ENCODE assay signal across 8 mouse cellular contexts in the genomic region with DNA sequence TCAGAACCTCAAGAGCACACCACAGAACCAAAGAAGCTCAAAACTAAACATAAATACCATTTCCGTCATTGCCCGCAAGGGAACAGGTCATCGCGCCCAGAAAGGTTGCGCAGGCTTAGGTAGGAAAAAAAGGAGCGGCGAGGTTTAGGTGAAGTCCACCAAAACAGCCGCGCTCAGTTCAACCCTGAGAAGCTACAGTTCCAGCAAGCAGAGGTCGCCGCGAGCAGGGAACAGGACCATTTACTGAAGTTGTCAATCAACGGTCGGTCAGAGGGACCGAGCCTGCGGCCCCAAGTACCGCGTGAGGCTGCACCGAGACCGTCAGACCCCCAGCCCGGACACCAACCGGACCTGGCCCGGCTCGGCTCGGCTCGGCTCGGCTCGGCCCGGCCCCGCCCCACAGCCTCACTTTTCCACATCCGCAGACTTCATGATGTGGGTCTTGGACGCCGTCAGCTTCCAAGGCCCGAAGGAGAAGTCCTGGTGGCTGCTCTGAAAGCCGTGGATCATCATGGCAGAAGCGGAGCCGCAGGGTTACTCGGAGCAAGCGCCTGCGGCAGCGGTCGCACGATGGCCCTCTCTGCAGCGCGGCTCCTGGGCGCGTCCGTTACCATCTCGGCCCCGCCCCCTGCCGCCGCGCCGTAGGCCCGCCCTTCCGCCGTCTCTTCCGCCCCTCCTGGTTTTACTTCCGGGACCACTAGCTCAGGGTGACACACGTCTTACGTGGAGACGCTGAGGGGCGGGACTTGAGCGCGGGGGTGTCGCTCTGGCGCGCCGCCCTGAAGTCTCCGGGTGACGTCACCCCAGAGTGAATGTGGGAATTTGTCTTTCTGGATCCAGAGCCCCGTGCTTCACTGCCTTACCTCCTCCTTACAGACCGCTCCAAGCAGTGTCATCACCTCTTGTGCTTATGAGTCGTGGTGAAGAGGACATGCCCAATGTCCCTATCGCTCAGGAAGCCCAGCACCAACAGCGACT. TPM values are rescaled to one million over a fixed set of nuclear protein-coding genes. Genes with fewer than 3 reads are reported as not detected.
DNase-seq lines count a peak whose midpoint lies in the region; ATAC-seq and TF ChIP-seq lines count a peak whose summit lies in the region.

A gene (minus strand): TSS at position 676 of the 978 bp plus-strand sequence.

- TF ChIP-seq EP300 in heart, postnatal 0 days (IDR thresholded peaks at IDR 0.05; ENCODE audit: low read depth) = 0 out of 2 replicates have a peak, but pooled peaks have one; percentile 37

- TF ChIP-seq CTCF in E14TG2a.4 (conservative IDR thresholded peaks at IDR 0.05; ENCODE audit: low read length) = no peak
- no peak for TF ChIP-seq CTCF in heart, postnatal 0 days (IDR thresholded peaks at IDR 0.05; ENCODE audit: low read depth)
- TF ChIP-seq CTCF in testis, adult 2 months (IDR thresholded peaks at IDR 0.05; ENCODE audit: control insufficient read depth, insufficient read depth, insufficient replicate concordance, low read depth, low read length) = no peak

- no peaks in the 10 kb centered on the region for H3K36me3 ChIP-seq in E14TG2a.4 (ENCODE audit: insufficient read depth, low read length)
- H3K36me3 ChIP-seq in forebrain, embryonic 12.5 days (replicated peaks) = no peaks in the 10 kb centered on the region
- H3K36me3 ChIP-seq in heart, postnatal 0 days (replicated peaks; ENCODE audit: control insufficient read depth, insufficient read depth, low read length) = no peaks in the 10 kb centered on the region
- H3K36me3 ChIP-seq in liver, embryonic 16.5 days (ENCODE audit: control insufficient read depth, insufficient read depth) = no peaks in the 10 kb centered on the region
- no peaks in the 10 kb centered on the region for H3K36me3 ChIP-seq in neural tube, embryonic 13.5 days
- H3K36me3 ChIP-seq in testis, adult 2 months (ENCODE audit: control insufficient read depth, insufficient read depth, low read length) = no peaks in the 10 kb centered on the region

- H3K9me3 ChIP-seq in E14TG2a.4 (ENCODE audit: low read length) = no peaks in the 10 kb centered on the region
- H3K9me3 ChIP-seq in forebrain, embryonic 12.5 days = no peaks in the 10 kb centered on the region
- H3K9me3 ChIP-seq in heart, postnatal 0 days (replicated peaks; ENCODE audit: control insufficient read depth, low read length) = no peaks in the 10 kb centered on the region
- H3K9me3 ChIP-seq in liver, embryonic 16.5 days (replicated peaks; ENCODE audit: control insufficient read depth, low read length) = no peaks in the 10 kb centered on the region
- H3K9me3 ChIP-seq in neural tube, embryonic 13.5 days = no peaks in the 10 kb centered on the region

- peak within 1 kb of the TSS; percentile 89 for H3K9ac ChIP-seq in forebrain, embryonic 12.5 days
- peak within 1 kb of the TSS; percentile 78 for H3K9ac ChIP-seq in heart, postnatal 0 days (replicated peaks; ENCODE audit: low read depth, low read length)
- peak within 1 kb of the TSS; percentile 94 for H3K9ac ChIP-seq in liver, embryonic 16.5 days (ENCODE audit: low read depth, low read length)
- peak within 1 kb of the TSS; percentile 89 for H3K9ac ChIP-seq in neural tube, embryonic 13.5 days

- ATAC-seq in forebrain, embryonic 12.5 days (ENCODE audit: low FRiP score) = peak; percentile 99
- ATAC-seq in heart, postnatal 0 days (ENCODE audit: insufficient read depth, low read depth) = peak; percentile 99
- ATAC-seq in liver, embryonic 16.5 days (ENCODE audit: low read depth) = peak; percentile 99
- peak; percentile 100 for ATAC-seq in neural tube, embryonic 13.5 days (ENCODE audit: low read depth)

- DNase-seq in c-Kit-positive CD71-positive TER-119-positive erythroid progenitor cells, embryonic 14.5 days (ENCODE audit: low spot score) = peak; percentile 95
- peak; percentile 97 for DNase-seq in heart, postnatal 0 days (ENCODE audit: low spot score)
- DNase-seq in kidney, postnatal 4 days = peak; percentile 97

- peak within 1 kb of the TSS; percentile 93 for H3K27ac ChIP-seq in forebrain, embryonic 12.5 days
- peak within 1 kb of the TSS; percentile 93 for H3K27ac ChIP-seq in heart, postnatal 0 days (ENCODE audit: low read depth)
- peak within 1 kb of the TSS; percentile 93 for H3K27ac ChIP-seq in liver, embryonic 16.5 days (ENCODE audit: low read length)
- peak within 1 kb of the TSS; percentile 92 for H3K27ac ChIP-seq in neural tube, embryonic 13.5 days (replicated peaks)
- H3K27ac ChIP-seq in testis, adult 2 months (ENCODE audit: control insufficient read depth, insufficient read depth, low read depth, low read length) = peak within 1 kb of the TSS; percentile 80

- peak within 1 kb of the TSS; percentile 92 for H3K4me3 ChIP-seq in E14TG2a.4 (replicated peaks; ENCODE audit: low read length)
- peak within 1 kb of the TSS; percentile 85 for H3K4me3 ChIP-seq in forebrain, embryonic 12.5 days (replicated peaks)
- peak within 1 kb of the TSS; percentile 83 for H3K4me3 ChIP-seq in heart, postnatal 0 days (ENCODE audit: low read depth, low read length)
- peak within 1 kb of the TSS; percentile 99 for H3K4me3 ChIP-seq in liver, embryonic 16.5 days (ENCODE audit: low read depth, low read length)
- peak within 1 kb of the TSS; percentile 91 for H3K4me3 ChIP-seq in neural tube, embryonic 13.5 days
- peak within 1 kb of the TSS; percentile 85 for H3K4me3 ChIP-seq in testis, adult 2 months (ENCODE audit: control insufficient read depth, low read depth, low read length)

- H3K27me3 ChIP-seq in E14TG2a.4 (ENCODE audit: insufficient read depth, low read length) = no peaks in the 10 kb centered on the region
- H3K27me3 ChIP-seq in forebrain, embryonic 12.5 days = no peaks in the 10 kb centered on the region
- H3K27me3 ChIP-seq in heart, postnatal 0 days (ENCODE audit: control insufficient read depth, insufficient read depth, low read length) = no peaks in the 10 kb centered on the region
- no peaks in the 10 kb centered on the region for H3K27me3 ChIP-seq in liver, embryonic 16.5 days (ENCODE audit: control insufficient read depth, insufficient read depth, low read depth, low read length)
- H3K27me3 ChIP-seq in neural tube, embryonic 13.5 days = no peaks in the 10 kb centered on the region
- H3K27me3 ChIP-seq in testis, adult 2 months (ENCODE audit: control insufficient read depth, insufficient read depth, low read length) = no peaks in the 10 kb centered on the region

- peak within 1 kb of the TSS; percentile 81 for H3K4me2 ChIP-seq in forebrain, embryonic 12.5 days
- peak within 1 kb of the TSS; percentile 84 for H3K4me2 ChIP-seq in heart, postnatal 0 days (ENCODE audit: low read depth, low read length)
- H3K4me2 ChIP-seq in liver, embryonic 16.5 days (ENCODE audit: low read depth, low read length) = peak within 1 kb of the TSS; percentile 95
- peak within 1 kb of the TSS; percentile 80 for H3K4me2 ChIP-seq in neural tube, embryonic 13.5 days

- under 1% methylated on average over 76 of the region's 76 CpGs for WGBS in forebrain, embryonic 12.5 days
- under 1% methylated on average over 74 of the region's 76 CpGs for WGBS in heart, postnatal 0 days
- WGBS in liver, embryonic 16.5 days (ENCODE audit: insufficient replicate concordance) = under 1% methylated on average over 76 of the region's 76 CpGs
- under 1% methylated on average over 76 of the region's 76 CpGs for WGBS in neural tube, embryonic 13.5 days

- peak; percentile 94 for TF ChIP-seq POLR2A in testis, adult 2 months (IDR thresholded peaks at IDR 0.05; ENCODE audit: control insufficient read depth, low read depth, low read length)

- peaks cover 31% of the 10 kb centered on the region for H3K4me1 ChIP-seq in E14TG2a.4 (replicated peaks; ENCODE audit: low read depth, low read length)
- H3K4me1 ChIP-seq in forebrain, embryonic 12.5 days = peaks cover 15% of the 10 kb centered on the region
- H3K4me1 ChIP-seq in heart, postnatal 0 days (ENCODE audit: control insufficient read depth, insufficient read depth) = peaks cover 20% of the 10 kb centered on the region
- peaks cover 16% of the 10 kb centered on the region for H3K4me1 ChIP-seq in liver, embryonic 16.5 days (ENCODE audit: control insufficient read depth, low read depth, low read length)
- peaks cover 28% of the 10 kb centered on the region for H3K4me1 ChIP-seq in neural tube, embryonic 13.5 days (replicated peaks)
- H3K4me1 ChIP-seq in testis, adult 2 months (ENCODE audit: control insufficient read depth, insufficient read depth, low read length) = peaks cover 5% of the 10 kb centered on the region

RNA-seq across cellular contexts. Expression of the gene that starts here (rescaled TPM):
- 106 and 107 TPM in 2 replicates for polyA plus RNA-seq in forebrain, embryonic 12.5 days (2016; fragmentation: Nextera tagmentation; extraction: Ambion mirVana)
- 11.7 and 24.8 TPM in 2 replicates for total RNA-seq in heart, postnatal 0 days (2014; rRNA removed; ENCODE audit: low replicate concordance)
- polyA plus RNA-seq in heart, postnatal 0 days (2015; fragmentation: Nextera tagmentation; extraction: Ambion mirVana) = 84.7 and 85.5 TPM in 2 replicates
- 36.4 and 38.4 TPM in 2 replicates for polyA plus RNA-seq in liver, embryonic 16.5 days (2015; fragmentation: Nextera tagmentation; extraction: Ambion mirVana)
- 122 and 141 TPM in 2 replicates for polyA plus RNA-seq in neural tube, embryonic 13.5 days (2015; fragmentation: Nextera tagmentation; extraction: Ambion mirVana)
- 79.5 and 84.0 TPM in 2 replicates for polyA plus RNA-seq in testis, adult 2 months (2012; rRNA removed)

Comparison
In these comparisons a context has a peak if more than half of its experiments do, and no peak if none do; other contexts are left out.
1. Peak in every context shown above with its lines: DNase-seq, ATAC-seq, H3K4me3 ChIP-seq and H3K27ac ChIP-seq.